Mouse (Mus musculus): Measurements from ENCODE around the gene Hddc3. TPM values are rescaled to one million over a fixed set of nuclear protein-coding genes. Genes with fewer than 3 reads are reported as not detected.
A peak's percentile ranks its signal among the peaks of the same experiment; 100 is the strongest.
"Not testable (repeated sequence)": the region's sequence is repeated elsewhere in the genome, so short reads cannot be mapped to it uniquely, and the experiment has no call there.

Hddc3 gene
- polyA plus RNA-seq, 1 experiment from 2014 or later: 25.4 TPM

DNA sequence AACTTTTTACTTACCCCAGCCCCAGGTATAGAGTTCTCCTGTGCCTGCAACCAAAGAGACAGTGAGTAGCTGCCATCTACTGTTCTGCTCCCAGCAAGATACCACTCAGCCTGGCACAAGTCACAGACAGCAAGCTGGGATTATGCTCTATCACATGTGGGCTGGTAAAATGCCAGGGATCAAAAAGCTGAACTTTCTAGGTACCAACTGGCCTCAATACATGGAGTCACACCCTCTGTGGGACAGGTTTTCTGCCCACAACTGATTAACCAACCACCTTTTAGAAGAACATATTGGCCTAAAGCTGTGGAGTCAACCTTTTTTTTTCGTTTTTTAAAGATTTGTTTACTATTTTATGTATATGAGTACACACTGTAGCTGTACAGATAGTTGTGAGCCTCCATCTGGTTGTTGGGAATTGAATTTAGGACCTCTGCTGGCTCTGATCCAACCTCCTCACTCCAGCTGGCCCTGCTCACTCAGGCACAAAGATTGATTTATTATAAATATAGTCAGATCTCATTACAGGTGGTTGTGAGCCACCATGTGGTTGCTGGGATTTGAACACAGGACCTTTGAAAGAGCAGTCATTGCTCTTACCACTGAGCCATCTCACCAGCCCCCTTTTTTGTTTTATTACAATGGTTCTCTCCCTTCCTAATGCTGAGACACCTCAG lies 25.3 kb upstream of the Hddc3 start:
- Histone ChIP-seq H3K27me3 (no peaks in the 10 kb centered on the region), H3K4me2 (replicated peaks) (no peak overlapping the region), H3K36me3 (peaks cover 45% of the 10 kb centered on the region), H3K4me3 (no peak overlapping the region), H3K9ac (replicated peaks) (no peak overlapping the region), H3K27ac (replicated peaks) (no peak overlapping the region), H3K4me1 (peaks cover 10% of the 10 kb centered on the region), H3K9me3 (no peaks in the 10 kb centered on the region)
- 74% methylated on average over 1 of the region's 1 CpGs for whole genome bisulfite sequencing
- ATAC-seq (replicated peaks): no peak

DNA sequence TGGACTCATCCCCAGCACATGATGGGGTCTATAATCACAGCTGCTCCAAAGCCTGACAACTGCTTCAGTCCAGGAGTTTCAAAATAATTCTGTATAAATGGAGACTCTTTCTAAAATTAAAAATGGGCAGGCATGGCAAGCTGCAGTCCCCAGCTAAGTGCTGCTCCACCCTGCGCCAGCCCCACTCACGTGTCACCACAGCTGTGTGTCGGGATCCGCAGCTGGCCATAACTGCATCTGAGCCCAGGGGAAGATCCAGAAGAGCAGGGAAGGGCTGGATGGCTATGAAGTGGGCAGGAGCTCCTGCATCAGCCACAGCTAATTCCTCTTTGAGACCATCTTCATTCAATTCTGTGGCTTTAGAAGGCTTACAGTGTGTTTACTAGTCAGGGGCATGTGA lies 24.2 kb upstream of the Hddc3 start:
- 96% methylated on average over 4 of the region's 4 CpGs for WGBS
- H3K4me2 ChIP-seq (replicated peaks): no peak overlapping the region
- peaks cover 35% of the 10 kb centered on the region for H3K36me3 ChIP-seq
- H3K27me3 ChIP-seq: no peaks in the 10 kb centered on the region
- H3K9me3 ChIP-seq: no peaks in the 10 kb centered on the region
- no peak for ATAC-seq (replicated peaks)
- H3K9ac ChIP-seq (replicated peaks): no peak overlapping the region
- no peak overlapping the region for H3K4me3 ChIP-seq
- peaks cover 21% of the 10 kb centered on the region for H3K4me1 ChIP-seq
- H3K27ac ChIP-seq (replicated peaks): no peak overlapping the region

- Histone ChIP-seq H3K9ac (replicated peaks) (no peak overlapping the region), H3K4me1 (peaks cover 21% of the 10 kb centered on the region), H3K27me3 (no peaks in the 10 kb centered on the region), H3K27ac (replicated peaks) (no peak overlapping the region), H3K36me3 (peaks cover 23% of the 10 kb centered on the region), H3K9me3 (no peaks in the 10 kb centered on the region), H3K4me3 (no peak overlapping the region), H3K4me2 (replicated peaks) (no peak overlapping the region)
- WGBS: 85% methylated on average over 19 of the region's 19 CpGs
- ATAC-seq (replicated peaks): no peak
Measured at GRCm38 (mm10) chr7:80319846-80320496, 22.9 kb upstream of the Hddc3 start.

DNA sequence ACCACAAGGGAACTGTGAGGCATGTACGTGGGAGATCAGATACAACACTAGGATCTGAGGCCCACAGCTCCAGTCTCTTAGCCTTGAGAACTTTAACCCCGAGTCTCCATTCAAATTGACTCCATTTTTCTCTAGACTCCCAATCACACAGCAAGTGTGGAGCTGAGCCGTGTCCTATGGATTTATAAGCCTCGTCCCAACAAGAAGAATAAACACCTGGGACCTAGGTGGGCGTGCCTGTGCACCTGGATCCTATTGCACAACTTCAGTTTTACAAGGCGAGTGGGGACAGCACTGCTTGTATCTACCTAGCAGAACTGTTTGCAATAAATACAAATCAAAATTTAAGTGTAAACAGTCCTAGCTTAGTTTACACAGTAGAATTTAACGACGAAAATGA lies 19.6 kb upstream of the Hddc3 start:
- Histone ChIP-seq H3K27me3 (no peaks in the 10 kb centered on the region), H3K9me3 (no peaks in the 10 kb centered on the region), H3K36me3 (peaks cover 35% of the 10 kb centered on the region), H3K27ac (replicated peaks) (peak overlapping the region; percentile 94), H3K4me2 (replicated peaks) (peak overlapping the region; percentile 65), H3K4me3 (peak overlapping the region; percentile 63), H3K9ac (replicated peaks) (peak overlapping the region; percentile 71), H3K4me1 (peaks cover 17% of the 10 kb centered on the region)
- WGBS: 17% methylated on average over 8 of the region's 8 CpGs
- no peak for ATAC-seq (replicated peaks)

GRCm38 (mm10) chr7:80324043-80324815 lies 18.7 kb upstream of the Hddc3 start, which contains the start of gene Rccd1:
Gene Rccd1, minus strand, starts transcription at chr7:80324454.
- ATAC-seq (replicated peaks): peak; percentile 99
- H3K27me3 ChIP-seq: no peaks in the 10 kb centered on the region
- 2% methylated on average over 38 of the region's 38 CpGs for WGBS
- peak within 1 kb of the TSS; percentile 63 for H3K4me3 ChIP-seq
- H3K4me2 ChIP-seq (replicated peaks): peak within 1 kb of the TSS; percentile 65
- H3K4me1 ChIP-seq: peaks cover 17% of the 10 kb centered on the region
- peak within 1 kb of the TSS; percentile 71 for H3K9ac ChIP-seq (replicated peaks)
- no peaks in the 10 kb centered on the region for H3K9me3 ChIP-seq
- H3K36me3 ChIP-seq: peaks cover 40% of the 10 kb centered on the region
- peak within 1 kb of the TSS; percentile 94 for H3K27ac ChIP-seq (replicated peaks)

DNA sequence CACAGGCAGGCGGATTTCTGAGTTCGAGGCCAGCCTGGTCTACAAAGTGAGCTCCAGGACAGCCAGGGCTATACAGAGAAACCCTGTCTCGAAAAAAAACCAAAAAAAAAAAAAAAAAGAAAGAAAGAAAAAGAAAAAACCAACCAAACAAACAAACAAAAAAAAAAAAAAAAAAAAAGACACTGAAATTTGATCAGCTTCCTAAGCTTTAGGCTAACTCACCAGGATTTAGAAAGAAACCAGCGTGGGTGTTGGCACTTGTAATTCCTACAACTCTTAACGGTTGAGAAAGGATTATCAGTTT lies 18.1 kb upstream of the Hddc3 start:
- H3K4me3 ChIP-seq: peak overlapping the region; percentile 63; the same call in 1 of the 2 replicates

GRCm38 (mm10) chr7:80325292-80325868 lies 17.5 kb upstream of the Hddc3 start:
- 96% methylated on average over 16 of the region's 16 CpGs for WGBS
- Histone ChIP-seq H3K9me3 (no peaks in the 10 kb centered on the region), H3K27me3 (no peaks in the 10 kb centered on the region), H3K27ac (replicated peaks) (peak overlapping the region; percentile 16), H3K9ac (replicated peaks) (no peak overlapping the region), H3K4me3 (no peak overlapping the region), H3K4me2 (replicated peaks) (no peak overlapping the region), H3K36me3 (peaks cover 52% of the 10 kb centered on the region), H3K4me1 (peaks cover 17% of the 10 kb centered on the region)
- ATAC-seq (replicated peaks): no peak

More for the DNA sequence above, 18.1 kb upstream of the Hddc3 start:
- H3K9ac ChIP-seq (replicated peaks); H3K9me3 ChIP-seq; H3K27me3 ChIP-seq; ATAC-seq (replicated peaks): not testable (repeated sequence)
- Histone ChIP-seq H3K4me1 (peaks cover 17% of the 10 kb centered on the region), H3K4me2 (replicated peaks) (0 out of 2 replicates have a peak overlapping the region, but pooled peaks have one; percentile 65), H3K27ac (replicated peaks) (peak overlapping the region; percentile 94), H3K36me3 (peaks cover 46% of the 10 kb centered on the region)
- 51% methylated on average over 5 of the region's 5 CpGs for WGBS

DNA sequence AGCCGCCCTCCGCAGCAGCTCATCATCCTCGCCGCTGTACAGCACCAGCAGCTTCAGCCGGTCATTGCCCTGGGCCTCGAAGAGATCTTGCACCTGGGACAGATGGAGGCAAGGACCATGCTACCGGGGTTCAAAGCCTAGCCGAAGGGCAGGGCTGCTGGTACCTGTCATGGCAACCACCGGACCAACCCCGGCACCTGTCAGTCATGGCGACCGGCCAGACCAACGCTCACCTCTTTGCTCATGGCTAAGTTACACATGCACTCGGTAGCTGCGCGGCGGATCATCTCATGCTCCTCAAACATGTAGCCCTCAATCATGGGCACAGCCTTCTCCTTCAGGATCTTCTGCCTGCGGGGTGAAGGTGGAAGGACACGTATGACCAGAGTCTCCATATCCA lies 16.8 kb upstream of the Hddc3 start:
- Histone ChIP-seq H3K4me2 (replicated peaks) (no peak overlapping the region), H3K9ac (replicated peaks) (no peak overlapping the region), H3K4me3 (no peak overlapping the region), H3K36me3 (peaks cover 59% of the 10 kb centered on the region), H3K9me3 (no peaks in the 10 kb centered on the region), H3K27me3 (no peaks in the 10 kb centered on the region), H3K27ac (replicated peaks) (no peak overlapping the region), H3K4me1 (peaks cover 17% of the 10 kb centered on the region)
- ATAC-seq (replicated peaks): no peak
- 98% methylated on average over 19 of the region's 19 CpGs for WGBS

- no peak overlapping the region for H3K4me2 ChIP-seq (replicated peaks)
- WGBS: 81% methylated on average over 8 of the region's 8 CpGs
- no peak for ATAC-seq (replicated peaks)
Measured at GRCm38 (mm10) chr7:80330278-80330677, 12.6 kb upstream of the Hddc3 start.

DNA sequence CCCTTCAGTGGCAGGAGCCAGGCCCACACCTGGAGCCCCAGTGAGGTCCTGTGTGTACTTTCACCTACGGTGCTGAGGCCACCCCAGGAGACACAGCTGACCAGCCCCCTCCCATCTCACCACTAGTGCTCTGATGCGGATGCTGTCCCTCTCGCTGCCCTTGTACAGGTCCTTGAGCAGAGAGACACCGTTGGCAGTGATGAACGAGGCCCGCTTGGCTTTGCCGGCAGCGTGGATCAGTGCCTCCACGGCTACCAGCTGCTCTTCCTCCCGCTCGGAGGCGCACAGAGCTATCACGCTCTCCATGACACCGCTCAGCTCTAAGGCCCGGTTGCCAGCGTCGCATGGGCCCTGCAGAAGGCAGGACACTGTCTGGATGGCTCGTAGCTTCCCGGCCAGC lies 11.5 kb upstream of the Hddc3 start:
- no peak overlapping the region for H3K9ac ChIP-seq (replicated peaks)
- H3K36me3 ChIP-seq: peaks cover 96% of the 10 kb centered on the region
- H3K4me3 ChIP-seq: no peak overlapping the region
- no peaks in the 10 kb centered on the region for H3K27me3 ChIP-seq
- no peaks in the 10 kb centered on the region for H3K9me3 ChIP-seq
- H3K4me1 ChIP-seq: 0 out of 2 replicates have a peak, but pooled peaks cover 3% of the 10 kb centered on the region
- H3K27ac ChIP-seq (replicated peaks): no peak overlapping the region
- H3K4me2 ChIP-seq (replicated peaks): no peak overlapping the region
- WGBS: 95% methylated on average over 19 of the region's 19 CpGs
- ATAC-seq (replicated peaks): no peak

More at GRCm38 (mm10) chr7:80330278-80330677, 12.6 kb upstream of the Hddc3 start:
- Histone ChIP-seq H3K9ac (replicated peaks) (no peak overlapping the region), H3K9me3 (no peaks in the 10 kb centered on the region), H3K27ac (replicated peaks) (no peak overlapping the region), H3K27me3 (no peaks in the 10 kb centered on the region), H3K36me3 (peaks cover 96% of the 10 kb centered on the region), H3K4me3 (no peak overlapping the region), H3K4me1 (0 out of 2 replicates have a peak, but pooled peaks cover 1% of the 10 kb centered on the region)

- Histone ChIP-seq H3K4me2 (replicated peaks) (no peak overlapping the region), H3K9ac (replicated peaks) (no peak overlapping the region), H3K27ac (replicated peaks) (no peak overlapping the region), H3K4me1 (peaks cover 20% of the 10 kb centered on the region), H3K4me3 (no peak overlapping the region), H3K9me3 (no peaks in the 10 kb centered on the region), H3K27me3 (no peaks in the 10 kb centered on the region), H3K36me3 (peaks cover 76% of the 10 kb centered on the region)
- ATAC-seq (replicated peaks): no peak
- WGBS: 94% methylated on average over 4 of the region's 4 CpGs
Measured at GRCm38 (mm10) chr7:80334848-80335247, 8.1 kb upstream of the Hddc3 start.

DNA sequence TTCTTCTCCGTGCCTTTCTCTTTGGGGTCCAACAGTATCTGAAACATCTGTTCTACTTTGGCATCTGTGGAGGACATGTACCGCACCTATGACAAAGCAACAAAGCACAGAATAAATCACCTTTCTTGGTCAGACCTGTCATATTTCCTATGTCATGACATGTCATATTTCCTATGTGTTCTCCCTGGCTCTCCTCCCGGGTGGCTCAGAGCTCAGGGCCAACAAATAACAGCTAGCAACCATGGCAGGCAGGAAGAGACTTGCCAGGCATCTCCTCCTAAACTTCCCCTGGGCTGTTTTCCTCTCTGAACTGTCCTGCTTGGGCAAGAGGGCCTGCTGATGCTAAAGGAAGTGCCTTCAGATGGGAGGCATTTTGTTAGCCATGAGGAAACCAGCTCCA lies 6.0 kb upstream of the Hddc3 start:
- no peak for ATAC-seq (replicated peaks)
- Histone ChIP-seq H3K4me1 (peaks cover 29% of the 10 kb centered on the region), H3K9me3 (no peaks in the 10 kb centered on the region), H3K27me3 (no peaks in the 10 kb centered on the region), H3K27ac (replicated peaks) (no peak overlapping the region), H3K9ac (replicated peaks) (no peak overlapping the region), H3K36me3 (peaks cover 55% of the 10 kb centered on the region), H3K4me2 (replicated peaks) (no peak overlapping the region), H3K4me3 (no peak overlapping the region)
- WGBS: 94% methylated on average over 3 of the region's 3 CpGs

Data from forebrain, embryonic 15.5 days (tissue).